Mouse (Mus musculus): ENCODE data around the gene Hist1h4k.

DNA sequence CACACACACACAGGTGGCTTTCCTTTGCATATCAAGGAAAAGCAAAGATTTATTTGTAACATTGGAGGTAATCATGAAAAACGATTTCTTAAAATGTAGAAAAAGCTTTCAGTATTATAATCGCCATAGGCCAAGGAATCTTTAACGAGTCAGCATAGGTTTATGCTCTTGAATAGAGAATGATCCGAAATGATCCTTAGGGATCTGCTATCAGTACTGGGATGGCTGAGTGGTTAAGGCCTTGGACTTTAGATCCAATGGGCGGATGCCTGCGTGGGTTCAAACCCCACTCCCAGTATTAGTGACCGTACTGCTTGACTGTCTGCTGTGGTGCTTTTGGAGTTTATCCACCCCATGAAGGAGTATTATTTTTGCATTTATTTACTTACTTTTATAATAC, 45.3 kb upstream of the Hist1h4k start:
- TF ChIP-seq POLR2A (IDR thresholded peaks at IDR 0.05; ENCODE audit: extremely low read depth, insufficient read depth, low read length) (no peak), CTCF (IDR thresholded peaks at IDR 0.05; ENCODE audit: extremely low read depth, insufficient read depth, low read length) (no peak)
